ENCODE assay signal across 8 mouse cellular contexts in genomic region chr5:141240441-141240840, GRCm38 (mm10). TPM values are rescaled to one million over a fixed set of nuclear protein-coding genes. Genes with fewer than 3 reads are reported as not detected.
DNase-seq lines count a peak whose midpoint lies in the region; ATAC-seq and TF ChIP-seq lines count a peak whose summit lies in the region.

No protein-coding gene starts in this region.

- 2% methylated on average over 10 of the region's 10 CpGs for WGBS in liver, embryonic 11.5 days
- WGBS in embryonic facial prominence, embryonic 15.5 days, result under 1% methylated on average over 10 of the region's 10 CpGs
- WGBS in hindbrain, embryonic 15.5 days, result 1% methylated on average over 10 of the region's 10 CpGs
- 2% methylated on average over 10 of the region's 10 CpGs for WGBS in midbrain, postnatal 0 days
- WGBS in thymus, adult 2 months, result 10% methylated on average over 10 of the region's 10 CpGs

- peak; percentile 43 for DNase-seq in liver, embryonic 11.5 days (ENCODE audit: low spot score)
- no peak for DNase-seq in liver
- DNase-seq in midbrain, postnatal 0 days (ENCODE audit: low spot score), result no peak
- DNase-seq in layer of hippocampus, adult 8-10 months (ENCODE audit: low spot score in 2 of 2), result no peak
- DNase-seq in frontal cortex, postnatal 14 days (ENCODE audit: low spot score in 2 of 2), result no peak
- DNase-seq in thymus, adult 2 months, result no peak

- no peak for TF ChIP-seq POLR2A in thymus, adult 2 months (IDR thresholded peaks at IDR 0.05; ENCODE audit: control insufficient read depth, extremely low read depth, insufficient read depth, low read length, poor library complexity)

- H3K27me3 ChIP-seq in liver, embryonic 11.5 days (replicated peaks; ENCODE audit: control insufficient read depth, insufficient read depth, low read length), result peaks cover 52% of the 10 kb centered on the region
- peaks cover 30% of the 10 kb centered on the region for H3K27me3 ChIP-seq in embryonic facial prominence, embryonic 15.5 days
- H3K27me3 ChIP-seq in hindbrain, embryonic 15.5 days, result peaks cover 23% of the 10 kb centered on the region
- H3K27me3 ChIP-seq in midbrain, postnatal 0 days (ENCODE audit: insufficient read depth, low read length), result peaks cover 4% of the 10 kb centered on the region; the same call in 1 of the 2 replicates
- H3K27me3 ChIP-seq in thymus, adult 2 months (ENCODE audit: control insufficient read depth, insufficient read depth, low read length), result peaks cover 22% of the 10 kb centered on the region; the same call in 1 of the 2 replicates

- H3K36me3 ChIP-seq in liver, embryonic 11.5 days (ENCODE audit: control insufficient read depth, insufficient read depth, low read length), result no peaks in the 10 kb centered on the region
- H3K36me3 ChIP-seq in embryonic facial prominence, embryonic 15.5 days, result no peaks in the 10 kb centered on the region
- no peaks in the 10 kb centered on the region for H3K36me3 ChIP-seq in hindbrain, embryonic 15.5 days
- H3K36me3 ChIP-seq in midbrain, postnatal 0 days (ENCODE audit: insufficient read depth, low read length), result no peaks in the 10 kb centered on the region
- H3K36me3 ChIP-seq in thymus, adult 2 months (ENCODE audit: control insufficient read depth, insufficient read depth, low read length), result no peaks in the 10 kb centered on the region

- no peak for ATAC-seq in liver, embryonic 11.5 days (replicated peaks; ENCODE audit: low FRiP score)
- no peak for ATAC-seq in embryonic facial prominence, embryonic 15.5 days (ENCODE audit: insufficient number of reproducible peaks, low FRiP score, low TSS enrichment, low read depth)
- peak; percentile 5; the same call in 1 of the 2 replicates for ATAC-seq in hindbrain, embryonic 15.5 days (ENCODE audit: low FRiP score, low read depth)
- ATAC-seq in midbrain, postnatal 0 days (ENCODE audit: low FRiP score), result no peak

- peak overlapping the region; percentile 62 for H3K4me3 ChIP-seq in liver, embryonic 11.5 days (ENCODE audit: low read depth, low read length)
- H3K4me3 ChIP-seq in embryonic facial prominence, embryonic 15.5 days (replicated peaks), result peak overlapping the region; percentile 66
- peak overlapping the region; percentile 70 for H3K4me3 ChIP-seq in hindbrain, embryonic 15.5 days
- peak overlapping the region; percentile 71 for H3K4me3 ChIP-seq in midbrain, postnatal 0 days (ENCODE audit: low read depth, low read length)
- no peak overlapping the region for H3K4me3 ChIP-seq in thymus, adult 2 months (ENCODE audit: control insufficient read depth, insufficient read depth, low read length)

- TF ChIP-seq CTCF in midbrain, postnatal 0 days (IDR thresholded peaks at IDR 0.05), result no peak
- no peak for TF ChIP-seq CTCF in thymus, adult 2 months (IDR thresholded peaks at IDR 0.05; ENCODE audit: borderline replicate concordance, control insufficient read depth, extremely low read depth, insufficient read depth, low read length, poor library complexity)

- H3K4me1 ChIP-seq in liver, embryonic 11.5 days (replicated peaks; ENCODE audit: control insufficient read depth, insufficient read depth, low read length), result peaks cover 11% of the 10 kb centered on the region; the same call in 1 of the 2 replicates
- H3K4me1 ChIP-seq in embryonic facial prominence, embryonic 15.5 days, result peaks cover 32% of the 10 kb centered on the region
- peaks cover 38% of the 10 kb centered on the region for H3K4me1 ChIP-seq in hindbrain, embryonic 15.5 days (replicated peaks)
- no peaks in the 10 kb centered on the region for H3K4me1 ChIP-seq in midbrain, postnatal 0 days (ENCODE audit: insufficient read depth, low read length)
- peaks cover 13% of the 10 kb centered on the region for H3K4me1 ChIP-seq in thymus, adult 2 months (replicated peaks; ENCODE audit: control insufficient read depth, insufficient read depth, low read length)

- H3K9ac ChIP-seq in liver, embryonic 11.5 days (ENCODE audit: low read depth, low read length), result no peak overlapping the region
- no peak overlapping the region for H3K9ac ChIP-seq in embryonic facial prominence, embryonic 15.5 days
- peak overlapping the region; percentile 52 for H3K9ac ChIP-seq in hindbrain, embryonic 15.5 days
- no peak overlapping the region for H3K9ac ChIP-seq in midbrain, postnatal 0 days (replicated peaks; ENCODE audit: low read length, poor library complexity, severe bottlenecking)

- no peak overlapping the region for H3K27ac ChIP-seq in liver, embryonic 11.5 days (ENCODE audit: low read depth, low read length)
- no peak overlapping the region for H3K27ac ChIP-seq in embryonic facial prominence, embryonic 15.5 days (replicated peaks)
- no peak overlapping the region for H3K27ac ChIP-seq in hindbrain, embryonic 15.5 days (replicated peaks)
- H3K27ac ChIP-seq in midbrain, postnatal 0 days (ENCODE audit: low read depth, low read length), result no peak overlapping the region
- H3K27ac ChIP-seq in thymus, adult 2 months (ENCODE audit: control insufficient read depth, insufficient read depth, low read length), result no peak overlapping the region

- H3K9me3 ChIP-seq in liver, embryonic 11.5 days (ENCODE audit: control insufficient read depth, low read length), result no peaks in the 10 kb centered on the region
- no peaks in the 10 kb centered on the region for H3K9me3 ChIP-seq in embryonic facial prominence, embryonic 15.5 days (replicated peaks)
- H3K9me3 ChIP-seq in hindbrain, embryonic 15.5 days, result no peaks in the 10 kb centered on the region
- H3K9me3 ChIP-seq in midbrain, postnatal 0 days (ENCODE audit: low read length), result no peaks in the 10 kb centered on the region

- peak overlapping the region; percentile 80 for H3K4me2 ChIP-seq in liver, embryonic 11.5 days
- peak overlapping the region; percentile 97 for H3K4me2 ChIP-seq in embryonic facial prominence, embryonic 15.5 days (replicated peaks)
- H3K4me2 ChIP-seq in hindbrain, embryonic 15.5 days, result peak overlapping the region; percentile 99
- peak overlapping the region; percentile 75 for H3K4me2 ChIP-seq in midbrain, postnatal 0 days (ENCODE audit: low read depth, low read length, poor library complexity, severe bottlenecking)

RNA-seq across cellular contexts. Expression of gene Sdk1, which starts 0.8 kb away (rescaled TPM):
- polyA plus RNA-seq in liver, embryonic 11.5 days (2014; fragmentation: Nextera tagmentation; extraction: Ambion mirVana), result 0.31 and 0.53 TPM in 2 replicates
- 2.6 TPM in 2 replicates for polyA plus RNA-seq in embryonic facial prominence, embryonic 15.5 days (2015; fragmentation: Nextera tagmentation; extraction: Ambion mirVana)
- polyA plus RNA-seq in hindbrain, embryonic 15.5 days (2015; fragmentation: Nextera tagmentation; extraction: Ambion mirVana), result 2.3 and 2.5 TPM in 2 replicates
- 24.0 and 26.7 TPM in 2 replicates for total RNA-seq in midbrain, postnatal 0 days (2014; rRNA removed)
- polyA plus RNA-seq in midbrain, postnatal 0 days (2015; fragmentation: Nextera tagmentation; extraction: Ambion mirVana), result 2.2 and 2.6 TPM in 2 replicates
- 1 to 10 TPM; 3.7 to 8.1 (median 5.6) TPM for total RNA-seq in layer of hippocampus, adult 8-10 months (2022)
- 1.4 and 1.6 TPM in 2 replicates for polyA plus RNA-seq in thymus, adult 2 months (2012; rRNA removed)
